ENCODE assay signal across 31 mouse cellular contexts in genomic region chr1:175946718-175947315, GRCm38 (mm10). TPM values are rescaled to one million over a fixed set of nuclear protein-coding genes. Genes with fewer than 3 reads are reported as not detected.
DNase-seq lines count a peak whose midpoint lies in the region; ATAC-seq and TF ChIP-seq lines count a peak whose summit lies in the region.
"Had no signal": no experiment of that assay in that cellular context is flagged by ENCODE, and none has a peak within 500 bp of the region (broad histone marks: within the 10 kb centered on the region; RNA-seq: fewer than 3 reads in every experiment).

No protein-coding gene starts in this region.

- no peak overlapping the region for H3K4me3 ChIP-seq in kidney, embryonic 15.5 days (replicated peaks)
- no peak overlapping the region for H3K4me3 ChIP-seq in hindbrain, postnatal 0 days (ENCODE audit: low read length)
- H3K4me3 ChIP-seq in forebrain, embryonic 10.5 days: no peak overlapping the region
- H3K4me3 ChIP-seq: gastrocnemius, adult 2 months; intestine, embryonic 15.5 days; layer of hippocampus, adult 2 months had no signal

- H3K36me3 ChIP-seq in kidney, embryonic 15.5 days: no peaks in the 10 kb centered on the region
- no peaks in the 10 kb centered on the region for H3K36me3 ChIP-seq in hindbrain, postnatal 0 days (ENCODE audit: insufficient read depth, low read length)
- H3K36me3 ChIP-seq in forebrain, embryonic 10.5 days (replicated peaks): no peaks in the 10 kb centered on the region
- H3K36me3 ChIP-seq: intestine, embryonic 15.5 days had no signal

- no peak for TF ChIP-seq CTCF in hindbrain, postnatal 0 days (IDR thresholded peaks at IDR 0.05; ENCODE audit: low read depth)

- H3K4me1 ChIP-seq in kidney, embryonic 15.5 days: 0 out of 2 replicates have a peak, but pooled peaks cover 3% of the 10 kb centered on the region
- H3K4me1 ChIP-seq in hindbrain, postnatal 0 days (ENCODE audit: insufficient read depth, low read length): no peaks in the 10 kb centered on the region
- H3K4me1 ChIP-seq in forebrain, embryonic 10.5 days: no peaks in the 10 kb centered on the region
- H3K4me1 ChIP-seq: intestine, embryonic 15.5 days had no signal

- no peak overlapping the region for H3K4me2 ChIP-seq in kidney, embryonic 15.5 days
- no peak overlapping the region for H3K4me2 ChIP-seq in hindbrain, postnatal 0 days (ENCODE audit: low read depth, low read length)
- H3K4me2 ChIP-seq: intestine, embryonic 15.5 days had no signal

- ATAC-seq in kidney, embryonic 15.5 days (replicated peaks; ENCODE audit: low FRiP score): peak; percentile 33; the same call in 1 of the 2 replicates
- no peak for ATAC-seq in hindbrain, postnatal 0 days
- ATAC-seq: intestine, embryonic 15.5 days; Patski had no signal

- WGBS in kidney, embryonic 15.5 days: 27% methylated on average over 4 of the region's 4 CpGs
- WGBS in hindbrain, postnatal 0 days: 60% methylated on average over 4 of the region's 4 CpGs
- 88% methylated on average over 4 of the region's 4 CpGs for WGBS in forebrain, embryonic 10.5 days

- no peak overlapping the region for H3K9ac ChIP-seq in kidney, embryonic 15.5 days
- H3K9ac ChIP-seq in hindbrain, postnatal 0 days (replicated peaks; ENCODE audit: low read length): no peak overlapping the region
- H3K9ac ChIP-seq: intestine, embryonic 15.5 days had no signal

- no peak overlapping the region for H3K27ac ChIP-seq in kidney, embryonic 15.5 days
- H3K27ac ChIP-seq in hindbrain, postnatal 0 days: no peak overlapping the region
- H3K27ac ChIP-seq in forebrain, embryonic 10.5 days: no peak overlapping the region
- H3K27ac ChIP-seq: gastrocnemius, adult 2 months; intestine, embryonic 15.5 days; layer of hippocampus, adult 2 months; macrophage had no signal

- no peaks in the 10 kb centered on the region for H3K27me3 ChIP-seq in kidney, embryonic 15.5 days
- H3K27me3 ChIP-seq in hindbrain, postnatal 0 days (ENCODE audit: insufficient read depth, low read length): no peaks in the 10 kb centered on the region
- H3K27me3 ChIP-seq in forebrain, embryonic 10.5 days (ENCODE audit: poor library complexity, severe bottlenecking): no peaks in the 10 kb centered on the region
- H3K27me3 ChIP-seq: intestine, embryonic 15.5 days; Patski had no signal

- DNase-seq in kidney, adult 8-10 months: no peak
- DNase-seq in retina, postnatal 1 day: peak; percentile 58
- DNase-seq in retina, embryonic 14.5 days (ENCODE audit: low spot score): no peak
- peak; percentile 30 for DNase-seq in hindbrain, postnatal 0 days (ENCODE audit: low spot score)
- DNase-seq in left cerebral cortex, adult 11 months (ENCODE audit: low spot score): no peak
- no peak for DNase-seq in forebrain, embryonic 10.5 days (ENCODE audit: extremely low spot score, low spot score)
- DNase-seq in natural killer cell, adult 2 months (ENCODE audit: low spot score in 2 of 2): no peak
- DNase-seq: cerebellum, adult 18-20 months; cerebellum, postnatal 14 days; gastrocnemius, adult 2 months; heart, postnatal 4 days; kidney, postnatal 10 days; right cerebral cortex, postnatal 25 days; spleen, adult 18-20 months; thymus, postnatal 4 days had no signal

- H3K9me3 ChIP-seq in kidney, embryonic 15.5 days (replicated peaks): no peaks in the 10 kb centered on the region
- no peaks in the 10 kb centered on the region for H3K9me3 ChIP-seq in hindbrain, postnatal 0 days (ENCODE audit: low read length)
- H3K9me3 ChIP-seq in forebrain, embryonic 10.5 days: no peaks in the 10 kb centered on the region
- H3K9me3 ChIP-seq: intestine, embryonic 15.5 days had no signal

RNA-seq across cellular contexts. Expression of gene Gm38100, which starts 26.7 kb away (rescaled TPM):
- 0.16 TPM in 1 of 2 replicates, not detected in the other for polyA plus RNA-seq in kidney, embryonic 15.5 days (2015; fragmentation: Nextera tagmentation; extraction: Ambion mirVana)
- not detected in 2 replicates for total RNA-seq in hindbrain, postnatal 0 days (2014; rRNA removed)
- not detected in 2 replicates for polyA plus RNA-seq in hindbrain, postnatal 0 days (2015; fragmentation: Nextera tagmentation; extraction: Ambion mirVana)
- 0.25 and 0.27 TPM in 2 replicates for polyA plus RNA-seq in forebrain, embryonic 10.5 days (2016; fragmentation: Nextera tagmentation; extraction: Ambion mirVana)
- total RNA-seq: adrenal gland, adult 18-20 months; ES-E14; gastrocnemius, adult 2 months; heart, postnatal 4 days; layer of hippocampus, adult 2 months; layer of hippocampus, postnatal 25 days; left cerebral cortex, postnatal 10 days; liver, adult 2 months; monocyte, adult 5-6 weeks had no signal
- polyA plus RNA-seq: gonadal fat pad, adult 2 months; intestine, embryonic 15.5 days; limb, embryonic 11.5 days; liver, adult 2 months; liver, embryonic 16.5 days; lung, embryonic 16.5 days; macrophage; Patski; stomach, embryonic 14.5 days had no signal

RNA-seq across cellular contexts. Expression of gene Rbm8a2, which starts 32.1 kb away (rescaled TPM):
- 0.62 and 0.73 TPM in 2 replicates for polyA plus RNA-seq in kidney, embryonic 15.5 days (2015; fragmentation: Nextera tagmentation; extraction: Ambion mirVana)
- not detected in 2 replicates for total RNA-seq in hindbrain, postnatal 0 days (2014; rRNA removed)
- polyA plus RNA-seq in hindbrain, postnatal 0 days (2015; fragmentation: Nextera tagmentation; extraction: Ambion mirVana): 0.53 and 0.55 TPM in 2 replicates
- 1.1 and 1.2 TPM in 2 replicates for polyA plus RNA-seq in forebrain, embryonic 10.5 days (2016; fragmentation: Nextera tagmentation; extraction: Ambion mirVana)
- total RNA-seq: adrenal gland, adult 18-20 months; gastrocnemius, adult 2 months; heart, postnatal 4 days; layer of hippocampus, adult 2 months; layer of hippocampus, postnatal 25 days; liver, adult 2 months had no signal
- polyA plus RNA-seq: gonadal fat pad, adult 2 months; liver, adult 2 months had no signal

Comparison
In these comparisons a context has a peak if more than half of its experiments do, and no peak if none do; other contexts are left out.
1. DNase-seq: peak in retina, postnatal 1 day (single experiment) and hindbrain, postnatal 0 days (single experiment); none in kidney, adult 8-10 months (0 of 2), retina, embryonic 14.5 days (single experiment), left cerebral cortex, adult 11 months (single experiment), forebrain, embryonic 10.5 days (single experiment) and natural killer cell, adult 2 months (0 of 2).